Mouse (Mus musculus): ENCODE results near the gene Vmn2r65.

Gene Vmn2r65

GRCm38 (mm10) chr7:84964015-84964414, at the start of gene Vmn2r65:
TSS of gene Vmn2r65 (minus strand) at chr7:84964115.
- DNase-seq, result no peak

DNA sequence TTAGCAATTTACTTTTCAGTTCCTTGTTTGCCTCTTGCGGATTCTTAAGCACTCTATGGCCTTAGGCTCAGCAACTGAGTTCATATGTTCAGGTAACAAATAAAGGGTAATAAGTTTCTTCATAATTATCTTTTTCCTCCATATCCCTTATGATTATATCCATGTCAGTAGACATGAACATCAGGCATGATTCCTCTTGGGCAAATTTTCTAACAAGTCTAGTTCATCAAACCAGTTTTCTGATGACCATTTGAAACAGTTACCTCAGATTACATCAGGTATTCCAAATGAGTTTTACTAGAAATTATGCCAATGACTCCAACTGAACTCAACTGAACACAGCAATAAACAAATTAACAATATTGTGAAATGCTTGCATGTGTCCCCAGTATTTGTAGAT, 48.3 kb upstream of the Vmn2r65 start, which contains the start of gene Vmn2r66:
Gene Vmn2r66 (minus strand): TSS at position 101 of the 400 bp plus-strand sequence.
- no peak for DNase-seq

DNA sequence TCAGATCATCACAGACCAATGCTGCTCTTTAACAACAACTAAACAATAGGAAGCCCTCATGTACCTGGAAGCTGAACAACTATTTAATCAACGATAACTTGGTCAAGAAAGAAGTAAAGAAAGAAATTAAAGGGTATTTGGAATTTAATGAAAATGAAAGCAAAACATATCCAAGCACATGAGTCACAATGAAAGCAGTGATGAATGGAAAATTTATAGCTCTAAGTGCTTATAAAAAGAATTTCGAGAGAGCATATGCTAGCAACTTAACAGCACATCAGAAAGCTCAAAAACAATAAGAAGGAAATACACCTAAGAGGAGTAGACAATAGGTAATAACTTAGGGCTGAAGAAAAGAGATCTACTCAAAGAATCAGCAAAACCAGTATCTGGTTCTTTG, 32.8 kb upstream of the Vmn2r65 start:
- no peak for DNase-seq
